Mouse (Mus musculus): Measurements from ENCODE around the gene Vmn1r16.
"Not testable (repeated sequence)": the region's sequence is repeated elsewhere in the genome, so short reads cannot be mapped to it uniquely, and the experiment has no call there.

The Vmn1r16 gene

GRCm38 (mm10) chr6:57329394-57329793, at the start of gene Vmn1r16:
Gene Vmn1r16 (minus strand): TSS chr6:57329494.
- no peak for DNase-seq

DNA sequence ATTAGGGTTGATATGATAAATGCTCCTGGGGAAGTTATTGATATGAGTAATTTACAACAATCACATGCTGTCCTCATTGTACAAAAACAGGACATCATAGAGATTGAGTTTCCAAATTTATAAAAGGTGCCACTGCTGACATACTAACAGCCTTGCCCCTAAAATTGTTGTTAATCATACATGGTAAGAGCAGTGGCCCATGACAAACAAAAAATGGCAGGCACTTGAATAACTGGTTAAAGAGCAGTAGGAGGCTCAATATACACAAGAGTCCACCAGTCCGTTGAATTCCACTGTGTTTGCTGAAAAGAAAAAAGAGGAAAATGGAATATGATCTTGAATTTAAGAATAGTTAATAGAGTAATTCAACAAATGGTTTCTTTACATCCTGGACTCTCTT, 38.2 kb upstream of the Vmn1r16 start:
- DNase-seq, result no peak

DNA sequence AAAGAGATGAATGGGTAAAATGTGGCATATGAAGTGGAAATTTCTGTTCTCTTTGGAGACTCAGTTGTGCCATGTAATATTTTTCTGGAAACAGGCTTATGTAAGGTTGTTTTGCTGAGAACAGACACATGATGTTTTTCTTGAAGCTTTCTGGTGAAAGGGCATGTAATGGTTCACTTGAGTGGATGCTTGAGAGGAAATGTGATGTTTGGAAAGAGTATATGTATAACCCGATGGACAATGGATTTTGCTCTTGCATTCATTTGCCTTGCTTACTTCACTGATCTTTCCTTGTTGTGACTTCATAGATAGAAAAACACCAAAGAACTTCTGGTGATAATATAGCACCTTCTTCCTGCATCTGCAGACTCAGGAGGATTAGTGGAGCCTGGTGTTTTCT, 36.6 kb upstream of the Vmn1r16 start:
- not testable (repeated sequence) for DNase-seq

DNA sequence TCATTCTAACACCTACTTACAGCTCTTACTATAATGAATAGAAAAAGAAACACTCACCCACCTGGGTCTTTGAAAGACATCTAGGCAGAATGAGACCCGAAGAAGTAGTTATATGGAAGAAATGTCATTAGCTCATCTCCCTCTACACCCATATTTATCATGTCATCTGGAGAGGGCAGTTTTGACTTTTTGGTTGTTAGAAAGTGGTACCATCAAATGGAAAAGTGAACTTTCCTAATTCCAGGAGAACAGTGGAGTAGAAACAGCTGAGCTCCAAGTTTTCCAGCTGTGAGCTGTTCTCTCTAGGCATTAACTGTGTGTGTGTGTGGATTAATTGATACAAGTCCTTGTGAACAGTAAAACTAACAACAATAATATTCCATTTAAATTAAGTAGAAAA, 34.3 kb upstream of the Vmn1r16 start, which contains the start of gene Vmn1r17:
Gene Vmn1r17 (minus strand): TSS at position 101 of the 400 bp plus-strand sequence.
- DNase-seq, result no peak

- DNase-seq, result no peak
Measured at GRCm38 (mm10) chr6:57356864-57357263, 27.6 kb upstream of the Vmn1r16 start.

DNA sequence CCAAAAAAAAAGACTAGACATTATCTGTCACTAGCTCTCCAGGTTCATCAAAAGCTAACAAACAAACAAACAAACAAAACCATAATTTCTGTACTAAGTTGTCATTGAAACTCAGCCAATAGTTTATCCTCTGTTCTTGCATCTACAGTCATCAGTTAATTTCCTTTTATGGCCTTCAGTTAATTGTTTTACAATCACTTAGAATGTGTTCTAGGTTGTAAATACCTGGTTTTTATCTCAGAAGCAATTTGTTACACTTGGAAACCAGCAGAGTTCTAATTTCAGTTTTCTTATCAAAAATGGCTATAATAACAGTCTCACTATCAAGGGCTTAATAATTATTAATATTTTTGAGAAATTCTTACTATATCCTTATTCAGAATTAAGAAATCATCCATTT, 3.1 kb downstream of the Vmn1r16 start:
- DNase-seq, result no peak

- DNase-seq, result no peak
Measured at GRCm38 (mm10) chr6:57278952-57279351, 50.3 kb downstream of the Vmn1r16 start.

DNA sequence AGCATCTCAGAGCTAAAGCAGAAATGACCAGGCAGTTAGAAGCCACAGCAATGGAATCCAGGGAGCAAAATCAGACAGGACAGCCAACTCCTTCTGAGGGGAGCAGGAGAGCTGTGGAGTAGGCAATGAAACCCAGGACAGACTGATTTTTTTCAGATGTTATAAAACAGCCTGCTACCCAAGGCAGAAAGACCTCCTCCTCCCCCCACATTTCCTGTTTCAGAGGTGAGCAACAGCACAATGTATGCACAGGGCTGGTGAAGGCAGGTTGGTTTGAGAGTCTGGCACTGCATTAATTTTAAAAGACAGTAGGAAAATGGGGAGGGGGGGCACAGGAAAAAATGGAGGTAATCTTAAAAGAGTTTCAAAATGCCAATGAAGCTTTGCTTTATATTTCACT, 56.8 kb downstream of the Vmn1r16 start:
- DNase-seq, result no peak

- no peak for DNase-seq
Measured at GRCm38 (mm10) chr6:57271881-57272280, 57.4 kb downstream of the Vmn1r16 start.
